Mouse (Mus musculus): ENCODE measurements around the gene Pga5.

Pga5 gene

DNA sequence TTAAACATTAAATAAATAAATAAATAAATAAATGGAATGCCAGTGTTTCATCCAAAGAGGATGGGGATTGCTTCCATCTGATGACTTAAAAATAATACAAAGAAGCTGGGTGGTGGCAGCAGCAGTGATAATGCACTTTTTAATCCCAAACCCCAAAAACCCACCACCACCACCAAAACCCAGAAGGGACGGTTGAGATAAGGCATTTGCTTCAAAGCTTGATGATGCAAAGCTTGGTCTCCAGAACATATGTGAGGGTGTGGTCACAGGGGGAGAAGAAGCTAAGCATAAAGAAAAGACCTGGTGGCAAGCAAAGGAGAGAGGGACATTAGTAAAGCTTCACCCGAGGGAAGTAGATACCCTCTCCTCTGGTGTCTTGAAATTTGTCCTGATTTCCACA lies 16.0 kb downstream of the Pga5 start:
- DNase-seq, result no peak

- DNase-seq, result no peak
Observed at GRCm38 (mm10) chr19:10661373-10661772, 16.5 kb downstream of the Pga5 start.

GRCm38 (mm10) chr19:10658406-10658805 lies 19.5 kb downstream of the Pga5 start:
- no peak for DNase-seq

DNA sequence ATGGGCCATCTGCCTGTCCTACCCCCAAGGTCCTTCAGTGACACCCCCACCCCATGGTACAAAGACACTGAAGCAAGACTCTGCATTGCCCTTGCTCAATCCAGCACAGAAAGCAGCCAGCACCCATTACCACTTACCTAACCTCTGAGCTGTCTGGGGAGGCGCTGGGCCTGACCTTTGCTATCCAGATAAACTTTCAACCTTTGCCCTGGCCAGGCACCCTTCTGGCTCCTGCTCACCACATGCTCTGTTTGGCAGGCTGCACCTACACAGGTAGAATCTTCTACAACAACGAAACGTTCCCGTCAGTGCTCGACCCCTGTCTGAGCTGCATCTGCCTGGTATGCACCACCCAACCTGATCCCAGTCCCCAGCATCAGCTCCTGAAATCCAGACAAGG lies 20.1 kb downstream of the Pga5 start:
- no peak for DNase-seq

- no peak for DNase-seq
Observed at GRCm38 (mm10) chr19:10656058-10656457, 21.8 kb downstream of the Pga5 start.

DNA sequence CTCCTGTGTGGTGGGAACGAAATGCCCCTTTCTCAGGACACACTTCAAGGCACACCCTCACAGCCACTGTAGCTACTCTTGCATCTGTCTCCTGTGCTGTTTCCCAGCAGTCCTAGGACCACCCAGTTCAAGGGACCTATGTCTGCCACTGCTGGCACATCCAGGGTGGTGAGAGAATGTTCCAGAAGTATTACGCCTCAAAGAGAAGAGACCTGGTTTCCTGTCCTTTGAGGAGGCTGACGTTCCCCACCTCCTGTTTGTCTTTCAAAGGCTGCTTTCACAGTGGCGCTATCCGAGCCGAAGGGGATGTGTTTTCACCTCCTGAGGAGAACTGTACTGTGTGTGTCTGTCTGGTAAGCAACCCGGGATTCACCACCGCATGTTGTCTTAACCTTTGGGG lies 29.7 kb downstream of the Pga5 start:
- DNase-seq, result no peak

DNA sequence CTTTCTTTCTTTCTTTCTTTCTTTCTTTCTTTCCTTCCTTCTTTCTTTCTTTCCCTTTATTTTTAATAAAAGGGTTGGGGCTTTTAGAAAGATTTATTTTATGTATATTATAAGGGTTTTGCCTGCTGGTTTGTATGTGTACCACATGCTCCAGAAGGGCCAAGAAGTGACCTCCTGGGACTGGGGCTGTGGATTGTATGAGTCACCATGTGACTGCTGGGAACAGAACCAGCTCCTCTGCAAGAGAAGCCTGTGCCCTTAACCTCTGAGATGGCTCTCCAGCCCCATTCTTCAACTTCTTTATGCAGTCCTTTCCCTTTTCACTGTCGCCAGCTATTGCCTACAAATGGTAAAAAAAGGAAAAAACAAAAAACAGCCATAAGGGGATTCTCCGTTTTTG lies 32.3 kb downstream of the Pga5 start:
- DNase-seq, result no peak

- DNase-seq, result no peak
Observed at GRCm38 (mm10) chr19:10640589-10641378, 37.1 kb downstream of the Pga5 start.

- no peak for DNase-seq
Observed at GRCm38 (mm10) chr19:10640080-10640479, 37.8 kb downstream of the Pga5 start.

DNA sequence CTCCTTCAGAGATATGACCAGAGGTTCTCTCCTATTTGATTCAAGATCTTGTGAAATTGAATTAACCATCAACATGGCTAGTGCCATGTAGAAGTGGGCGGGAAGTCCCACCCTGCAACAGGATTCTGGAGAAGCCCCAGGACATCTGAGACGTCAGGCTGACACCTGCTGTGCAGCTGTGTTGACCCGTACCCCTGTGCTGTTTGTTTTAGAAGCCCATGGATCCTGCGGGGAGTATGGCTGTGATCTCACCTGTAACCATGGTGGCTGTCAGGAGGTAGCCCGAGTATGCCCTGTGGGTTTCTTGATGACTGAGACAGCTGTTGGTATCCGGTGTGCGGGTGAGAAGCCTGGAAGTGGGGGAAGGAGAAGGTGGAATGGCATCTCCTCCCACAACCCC lies 40.0 kb downstream of the Pga5 start:
- no peak for DNase-seq

GRCm38 (mm10) chr19:10634872-10635318 lies 43.0 kb downstream of the Pga5 start:
- DNase-seq, result peak; percentile 80

DNA sequence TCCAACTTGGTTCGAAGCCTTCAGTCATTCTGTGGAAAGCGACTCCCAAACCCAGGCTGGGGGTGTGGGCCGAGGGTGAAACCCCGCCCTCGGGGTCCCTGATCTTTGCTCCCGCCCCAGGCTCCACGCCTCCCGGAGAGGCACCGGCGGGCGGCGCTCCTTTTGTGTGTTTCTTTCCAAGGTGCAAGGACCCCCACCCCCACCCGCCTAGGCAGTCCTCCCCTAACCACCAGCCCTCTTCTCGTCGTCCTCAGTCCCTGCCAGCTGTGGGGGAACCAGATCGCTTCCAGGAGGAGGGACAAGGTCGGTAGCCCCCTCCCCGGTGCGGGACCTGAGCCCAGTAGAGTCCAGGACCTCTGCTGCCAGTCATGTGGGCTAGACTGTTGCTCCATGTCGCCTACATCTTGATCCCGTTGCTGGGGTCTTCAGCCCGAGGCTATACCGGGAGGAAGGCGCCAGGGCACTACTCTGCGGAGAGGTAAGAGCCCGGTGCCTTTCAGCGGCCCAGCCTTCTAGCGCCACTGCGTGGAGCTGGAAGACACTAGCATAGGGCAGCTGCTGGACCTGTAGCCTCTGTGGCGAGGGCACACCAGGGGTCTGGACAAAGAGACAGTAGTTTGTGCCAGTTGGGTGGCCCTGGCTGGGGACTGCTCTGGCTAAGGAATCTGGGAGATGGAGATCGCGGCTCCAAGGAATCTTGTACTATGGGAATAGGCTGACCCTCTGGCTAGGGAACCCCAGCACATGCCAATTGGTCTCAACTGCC lies 43.6 kb downstream of the Pga5 start, which contains the start of gene Vwce:
Gene Vwce, plus strand, starts transcription at position 108 of the 766 bp plus-strand sequence.
- peak; percentile 61 for DNase-seq
